Mouse (Mus musculus) activated CD4-positive, CD25-positive, alpha-beta regulatory T cell, adult 4 months (primary cell): Measurements from ENCODE around the gene Golt1a. TPM values are rescaled to one million over a fixed set of nuclear protein-coding genes. Genes with fewer than 3 reads are reported as not detected.
"Not testable (repeated sequence)": the region's sequence is repeated elsewhere in the genome, so short reads cannot be mapped to it uniquely, and the experiment has no call there.

Experiments used
- ATAC-seq: one replicate; pipeline ENCODE4 v1.8.0; 2017
- polyA plus RNA-seq, 2 experiments: library from polyadenylated mRNA; unstranded; fragments of 100-300 nt; shearing (Covaris generic); gene quantifications; one replicate each; pipeline ENCODE4 v1.2.1; 2017

Golt1a gene
- polyA plus RNA-seq, 2 experiments from 2014 or later: not detected

- no peak for ATAC-seq
Observed at GRCm38 (mm10) chr1:133306842-133307241, 2.8 kb upstream of the Golt1a start.

GRCm38 (mm10) chr1:133307318-133307717 lies 2.3 kb upstream of the Golt1a start:
- ATAC-seq: no peak

GRCm38 (mm10) chr1:133311240-133311639 lies 1.6 kb downstream of the Golt1a start:
- no peak for ATAC-seq

GRCm38 (mm10) chr1:133311946-133312345 lies 2.3 kb downstream of the Golt1a start:
- no peak for ATAC-seq

- no peak for ATAC-seq
Observed at GRCm38 (mm10) chr1:133314364-133314763, 4.8 kb downstream of the Golt1a start.

GRCm38 (mm10) chr1:133315775-133316174 lies 6.2 kb downstream of the Golt1a start:
- no peak for ATAC-seq

GRCm38 (mm10) chr1:133316577-133316976 lies 7.0 kb downstream of the Golt1a start:
- no peak for ATAC-seq

- no peak for ATAC-seq
Observed at GRCm38 (mm10) chr1:133317149-133317548, 7.5 kb downstream of the Golt1a start.

GRCm38 (mm10) chr1:133321267-133321925 lies 11.8 kb downstream of the Golt1a start, which contains the start of gene Kiss1:
TSS of gene Kiss1 (plus strand) at chr1:133321875.
- no peak for ATAC-seq

GRCm38 (mm10) chr1:133323333-133323732 lies 13.7 kb downstream of the Golt1a start:
- no peak for ATAC-seq

- no peak for ATAC-seq
Observed at GRCm38 (mm10) chr1:133325951-133326350, 16.4 kb downstream of the Golt1a start.

- no peak for ATAC-seq
Observed at GRCm38 (mm10) chr1:133327094-133327493, 17.5 kb downstream of the Golt1a start.

GRCm38 (mm10) chr1:133328299-133328795 lies 18.7 kb downstream of the Golt1a start:
- ATAC-seq: no peak

GRCm38 (mm10) chr1:133328896-133329637 lies 19.5 kb downstream of the Golt1a start:
- no peak for ATAC-seq

- no peak for ATAC-seq
Observed at GRCm38 (mm10) chr1:133329638-133329964, 20.0 kb downstream of the Golt1a start.

GRCm38 (mm10) chr1:133331142-133331541 lies 21.5 kb downstream of the Golt1a start:
- no peak for ATAC-seq

GRCm38 (mm10) chr1:133332656-133333430 lies 23.2 kb downstream of the Golt1a start:
- no peak for ATAC-seq

GRCm38 (mm10) chr1:133333937-133334336 lies 24.3 kb downstream of the Golt1a start:
- ATAC-seq: no peak

- not testable (repeated sequence) for ATAC-seq
Observed at GRCm38 (mm10) chr1:133340403-133340802, 30.8 kb downstream of the Golt1a start.

GRCm38 (mm10) chr1:133344357-133344756 lies 34.8 kb downstream of the Golt1a start:
- ATAC-seq: no peak

GRCm38 (mm10) chr1:133346531-133346930 lies 36.9 kb downstream of the Golt1a start:
- no peak for ATAC-seq

GRCm38 (mm10) chr1:133347226-133347625 lies 37.6 kb downstream of the Golt1a start:
- ATAC-seq: no peak
